Mouse (Mus musculus) kidney, embryonic 14.5 days (tissue): ENCODE measurements around the gene Pdzrn3. TPM values are rescaled to one million over a fixed set of nuclear protein-coding genes. Genes with fewer than 3 reads are reported as not detected.

ENCODE experiments used
- ATAC-seq: fragments of 200-750 bp; cut with Nextera tagmentation; 2 replicates; pipeline ENCODE4 v1.8.0; 2017; ENCODE audit warnings: moderate number of reproducible peaks, mild to moderate bottlenecking, moderate TSS enrichment, moderate library complexity; ENCODE audit not compliant: low FRiP score, low TSS enrichment
- H3K27ac ChIP-seq: fragments of 300-500 bp; sonication (generic); 2 replicates; pipeline ENCODE4 v1.5.1; 2014; ENCODE audit warnings: low read depth, mild to moderate bottlenecking, low read length, moderate library complexity, mixed read lengths
- H3K27me3 ChIP-seq: fragments of 300-500 bp; sonication (generic); 2 replicates; pipeline ENCODE4 v1.6.1; 2014; ENCODE audit warnings: mild to moderate bottlenecking, low read length; ENCODE audit not compliant: control insufficient read depth, insufficient read depth
- H3K36me3 ChIP-seq: fragments of 300-500 bp; sonication (generic); 2 replicates; pipeline ENCODE4 v1.6.1; 2014; ENCODE audit warnings: low read length, mixed read lengths; ENCODE audit not compliant: control insufficient read depth, insufficient read depth
- H3K4me1 ChIP-seq: fragments of 300-500 bp; sonication (generic); 2 replicates; pipeline ENCODE4 v1.6.1; 2014; ENCODE audit warnings: low read length, mixed read lengths; ENCODE audit not compliant: control insufficient read depth, insufficient read depth
- H3K4me2 ChIP-seq: fragments of 300-500 bp; sonication (generic); replicated peaks from 2 replicates; pipeline ENCODE4 v1.6.1; 2014; ENCODE audit warnings: low read depth, mild to moderate bottlenecking, low read length
- H3K4me3 ChIP-seq: fragments of 300-500 bp; sonication (generic); 2 replicates; pipeline ENCODE4 v1.5.1; 2014; ENCODE audit warnings: mild to moderate bottlenecking, low read length
- H3K9ac ChIP-seq: fragments of 300-500 bp; sonication (generic); 2 replicates; pipeline ENCODE4 v1.6.1; 2014; ENCODE audit warnings: low read depth, mild to moderate bottlenecking, low read length, moderate library complexity
- H3K9me3 ChIP-seq: fragments of 300-500 bp; sonication (generic); 2 replicates; pipeline ENCODE4 v1.6.1; 2016; ENCODE audit warnings: low read length; ENCODE audit not compliant: control insufficient read depth
- WGBS: fragments of 180-500 bp; shearing (Covaris S2); extraction: QIAGEN DNeasy Blood & Tissue Kit; methylation state at CpG from one replicate; pipeline ENCODE4 v1.1.7; 2014; 5-methylcytosine and 5-hydroxymethylcytosine counted together
- polyA plus RNA-seq: library from polyadenylated mRNA; unstranded; fragments of >200 nt; fragmentation: Nextera tagmentation; extraction: Ambion mirVana; gene quantifications from 2 replicates; pipeline ENCODE4 v1.2.1, GENCODE M21; 2014

Pdzrn3 gene
- polyA plus RNA-seq, 1 experiment from 2014 or later = 12.1 TPM

DNA sequence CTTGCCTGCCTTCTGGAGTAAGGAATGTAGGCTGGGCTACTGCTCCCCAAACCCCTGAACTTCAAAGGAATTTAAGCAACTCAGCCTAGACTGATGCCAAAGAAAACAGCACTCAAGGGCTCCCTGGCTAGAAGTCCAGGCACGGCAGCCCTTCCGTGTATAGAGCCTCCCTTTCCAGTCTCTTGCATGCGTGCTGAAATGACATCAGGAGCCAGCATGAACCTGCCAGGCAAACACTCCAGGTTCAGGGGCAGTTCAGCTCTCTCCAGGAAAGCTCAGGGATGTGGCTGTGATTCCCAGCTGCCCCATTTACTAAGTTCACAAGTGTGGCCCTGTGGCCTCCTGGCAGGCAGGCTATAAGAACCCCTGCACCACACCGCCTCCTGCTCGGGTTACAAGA, 126.5 kb downstream of the Pdzrn3 start:
- no peak overlapping the region for H3K4me3 ChIP-seq
- WGBS = 20% methylated on average over 5 of the region's 5 CpGs
- H3K36me3 ChIP-seq = no peaks in the 10 kb centered on the region
- H3K9me3 ChIP-seq = no peaks in the 10 kb centered on the region
- no peak overlapping the region for H3K9ac ChIP-seq
- peak; percentile 79 for ATAC-seq
- no peak overlapping the region for H3K27ac ChIP-seq
- no peak overlapping the region for H3K4me2 ChIP-seq
- no peaks in the 10 kb centered on the region for H3K27me3 ChIP-seq
- H3K4me1 ChIP-seq = peaks cover 36% of the 10 kb centered on the region

- Histone ChIP-seq H3K9ac (no peak overlapping the region), H3K27me3 (no peaks in the 10 kb centered on the region), H3K4me3 (no peak overlapping the region), H3K4me1 (peaks cover 18% of the 10 kb centered on the region), H3K36me3 (no peaks in the 10 kb centered on the region), H3K4me2 (no peak overlapping the region), H3K27ac (no peak overlapping the region), H3K9me3 (no peaks in the 10 kb centered on the region)
- no peak for ATAC-seq
- WGBS = 84% methylated on average over 4 of the region's 4 CpGs
Measured at GRCm38 (mm10) chr6:101246137-101246536, 131.6 kb downstream of the Pdzrn3 start.

- Histone ChIP-seq H3K4me1 (peaks cover 4% of the 10 kb centered on the region; the same call in 1 of the 2 replicates), H3K36me3 (no peaks in the 10 kb centered on the region), H3K9ac (no peak overlapping the region), H3K4me2 (no peak overlapping the region), H3K27ac (no peak overlapping the region), H3K27me3 (no peaks in the 10 kb centered on the region), H3K4me3 (no peak overlapping the region), H3K9me3 (no peaks in the 10 kb centered on the region)
- no peak for ATAC-seq
- 67% methylated on average over 3 of the region's 3 CpGs for WGBS
Measured at GRCm38 (mm10) chr6:101244355-101244754, 133.3 kb downstream of the Pdzrn3 start.

GRCm38 (mm10) chr6:101243189-101243815, 134.4 kb downstream of the Pdzrn3 start:
- no peaks in the 10 kb centered on the region for H3K27me3 ChIP-seq
- ATAC-seq = peak; percentile 97
- no peaks in the 10 kb centered on the region for H3K9me3 ChIP-seq
- peaks cover 4% of the 10 kb centered on the region; the same call in 1 of the 2 replicates for H3K4me1 ChIP-seq
- H3K9ac ChIP-seq = no peak overlapping the region
- no peak overlapping the region for H3K4me3 ChIP-seq
- no peak overlapping the region for H3K4me2 ChIP-seq
- no peak overlapping the region; the same call in 1 of the 2 replicates for H3K27ac ChIP-seq
- WGBS = 39% methylated on average over 7 of the region's 7 CpGs
- no peaks in the 10 kb centered on the region for H3K36me3 ChIP-seq

DNA sequence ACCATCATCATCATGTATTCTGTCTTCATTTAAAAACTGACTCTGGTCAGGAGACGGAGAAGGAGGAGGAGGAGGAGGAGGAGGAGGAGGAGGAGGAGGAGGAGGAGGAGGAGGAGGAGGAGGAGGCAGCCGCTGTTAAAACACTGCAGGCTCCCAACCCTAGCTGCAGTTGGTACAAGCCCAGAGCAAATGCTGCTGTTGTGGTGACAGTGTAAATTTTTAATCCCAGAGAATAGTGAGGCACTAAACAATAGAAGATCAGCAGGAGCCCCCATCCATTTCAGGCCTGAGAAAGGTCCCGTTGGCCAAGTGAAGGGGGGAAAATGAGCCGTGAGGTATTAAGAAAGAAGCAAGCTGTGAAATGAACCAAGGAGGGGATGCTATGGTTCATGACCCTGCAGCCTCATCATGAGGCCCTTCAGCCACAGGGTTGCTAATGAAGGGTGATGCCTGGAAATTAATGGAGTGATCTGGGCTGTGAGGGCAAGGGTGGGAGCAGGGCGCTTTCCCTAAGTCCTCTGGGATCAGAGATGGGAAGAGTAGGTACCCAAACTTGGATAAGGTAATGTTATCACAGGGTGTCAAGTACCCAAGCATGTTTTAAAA, 141.0 kb downstream of the Pdzrn3 start:
- WGBS = 12% methylated on average over 5 of the region's 5 CpGs
- no peak overlapping the region for H3K4me2 ChIP-seq
- H3K4me3 ChIP-seq = no peak overlapping the region
- no peaks in the 10 kb centered on the region for H3K36me3 ChIP-seq
- no peaks in the 10 kb centered on the region for H3K9me3 ChIP-seq
- no peaks in the 10 kb centered on the region for H3K27me3 ChIP-seq
- H3K4me1 ChIP-seq = peaks cover 7% of the 10 kb centered on the region; the same call in 1 of the 2 replicates
- ATAC-seq = peak; percentile 83
- no peak overlapping the region for H3K27ac ChIP-seq
- H3K9ac ChIP-seq = no peak overlapping the region

DNA sequence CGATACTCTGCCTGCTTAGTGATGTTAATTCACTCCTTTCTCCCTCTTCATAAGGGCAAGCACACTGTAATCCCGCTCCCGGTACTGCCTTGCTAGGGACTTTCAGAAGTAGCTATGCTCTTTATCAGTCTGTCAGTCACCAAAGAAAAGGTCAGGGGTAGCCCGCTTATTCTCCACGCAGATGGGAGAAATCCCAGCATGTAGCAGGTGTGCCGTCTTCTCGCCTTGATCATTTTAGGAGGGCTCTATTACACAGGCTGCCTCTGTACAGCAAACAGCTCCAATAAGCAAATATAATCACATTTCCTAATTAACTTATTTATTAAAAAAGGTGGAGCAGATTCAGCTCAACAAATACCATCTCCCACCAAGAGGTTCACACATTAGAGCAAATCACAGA, 141.5 kb downstream of the Pdzrn3 start:
- no peak overlapping the region for H3K27ac ChIP-seq
- H3K4me3 ChIP-seq = no peak overlapping the region
- no peaks in the 10 kb centered on the region for H3K27me3 ChIP-seq
- H3K4me2 ChIP-seq = no peak overlapping the region
- H3K36me3 ChIP-seq = no peaks in the 10 kb centered on the region
- peaks cover 7% of the 10 kb centered on the region; the same call in 1 of the 2 replicates for H3K4me1 ChIP-seq
- no peak overlapping the region for H3K9ac ChIP-seq
- no peaks in the 10 kb centered on the region for H3K9me3 ChIP-seq
- 61% methylated on average over 7 of the region's 7 CpGs for WGBS
- ATAC-seq = no peak

GRCm38 (mm10) chr6:101234349-101234748, 143.3 kb downstream of the Pdzrn3 start:
- no peak for ATAC-seq
- Histone ChIP-seq H3K4me2 (no peak overlapping the region), H3K27ac (no peak overlapping the region), H3K4me1 (peaks cover 7% of the 10 kb centered on the region; the same call in 1 of the 2 replicates), H3K27me3 (no peaks in the 10 kb centered on the region), H3K9ac (no peak overlapping the region), H3K36me3 (no peaks in the 10 kb centered on the region), H3K9me3 (no peaks in the 10 kb centered on the region), H3K4me3 (no peak overlapping the region)
- 52% methylated on average over 10 of the region's 10 CpGs for WGBS

GRCm38 (mm10) chr6:101233680-101234079, 144.0 kb downstream of the Pdzrn3 start:
- Histone ChIP-seq H3K36me3 (no peaks in the 10 kb centered on the region), H3K4me1 (peaks cover 7% of the 10 kb centered on the region; the same call in 1 of the 2 replicates), H3K4me3 (no peak overlapping the region), H3K4me2 (no peak overlapping the region), H3K9ac (no peak overlapping the region), H3K9me3 (no peaks in the 10 kb centered on the region), H3K27me3 (no peaks in the 10 kb centered on the region), H3K27ac (no peak overlapping the region)
- 77% methylated on average over 6 of the region's 6 CpGs for WGBS
- no peak for ATAC-seq

DNA sequence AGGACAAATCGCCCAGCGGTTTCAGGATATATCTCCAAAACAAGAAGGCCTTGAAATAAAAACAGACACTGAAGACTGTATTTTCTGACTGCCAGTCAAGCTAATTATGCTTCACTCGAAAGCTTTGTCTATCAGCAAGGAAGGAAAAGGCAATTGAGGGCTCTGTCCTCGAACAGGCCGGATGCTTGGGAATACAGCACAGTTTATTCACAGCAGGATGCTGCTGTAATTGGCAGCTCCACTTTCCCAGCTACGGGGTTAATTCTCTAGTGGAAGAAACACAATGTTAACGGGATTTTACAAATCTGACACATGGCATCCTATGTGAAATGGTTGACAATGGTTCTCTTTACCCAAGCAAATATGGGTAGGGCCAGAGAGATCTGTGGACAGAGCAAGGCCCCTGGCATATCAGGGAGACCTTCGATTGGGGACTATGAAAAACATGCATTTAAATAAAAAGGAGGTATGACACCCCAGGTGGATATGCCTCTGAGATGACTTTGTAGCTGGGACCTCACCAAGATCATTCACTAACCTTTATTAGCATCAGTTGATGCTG, 150.3 kb downstream of the Pdzrn3 start:
- Histone ChIP-seq H3K27ac (no peak overlapping the region), H3K36me3 (no peaks in the 10 kb centered on the region), H3K9me3 (no peaks in the 10 kb centered on the region), H3K4me1 (no peaks in the 10 kb centered on the region), H3K4me3 (no peak overlapping the region), H3K27me3 (no peaks in the 10 kb centered on the region), H3K4me2 (no peak overlapping the region), H3K9ac (no peak overlapping the region)
- ATAC-seq = no peak
- WGBS = 64% methylated on average over 8 of the region's 8 CpGs
